Mouse (Mus musculus): Measurements from ENCODE around the gene Ptprs.

GRCm38 (mm10) chr17:56457442-56457841, 18.8 kb downstream of the Ptprs start:
- TF ChIP-seq CTCF (IDR thresholded peaks at IDR 0.05; ENCODE audit: borderline replicate concordance, insufficient read depth, low read length) (no peak), POLR2A (IDR thresholded peaks at IDR 0.05; ENCODE audit: low read depth, low read length) (no peak)
